Mouse (Mus musculus) liver, embryonic 13.5 days (tissue): ENCODE results near the gene Zfp36l2. TPM values are rescaled to one million over a fixed set of nuclear protein-coding genes. Genes with fewer than 3 reads are reported as not detected.

ENCODE experiments used
- ATAC-seq: fragments of 200-750 bp; cut with Nextera tagmentation; 2 replicates; pipeline ENCODE4 v1.8.0; 2017; ENCODE audit warnings: low read depth, mild to moderate bottlenecking, moderate number of reproducible peaks, moderate library complexity
- DNase-seq: peaks from one replicate; pipeline ENCODE4 v3.0.0; 2022
- H3K27ac ChIP-seq: fragments of 300-500 bp; sonication (generic); 2 replicates; pipeline ENCODE4 v1.5.1; 2015; ENCODE audit warnings: moderate library complexity, mild to moderate bottlenecking, inconsistent platforms
- H3K27me3 ChIP-seq: fragments of 300-500 bp; sonication (generic); 2 replicates; pipeline ENCODE4 v1.6.1; 2015; ENCODE audit warnings: mild to moderate bottlenecking, inconsistent platforms
- H3K36me3 ChIP-seq: fragments of 300-500 bp; sonication (generic); 2 replicates; pipeline ENCODE4 v1.6.1; 2015; ENCODE audit warnings: mild to moderate bottlenecking, inconsistent platforms
- H3K4me1 ChIP-seq: fragments of 300-500 bp; sonication (generic); replicated peaks from 2 replicates; pipeline ENCODE4 v1.6.1; 2015; ENCODE audit warnings: inconsistent platforms
- H3K4me2 ChIP-seq: fragments of 300-500 bp; sonication (generic); 2 replicates; pipeline ENCODE4 v1.6.1; 2015; ENCODE audit warnings: inconsistent platforms, mild to moderate bottlenecking, moderate library complexity
- H3K4me3 ChIP-seq: fragments of 300-500 bp; sonication (generic); replicated peaks from 2 replicates; pipeline ENCODE4 v1.5.1; 2015; ENCODE audit warnings: mild to moderate bottlenecking, inconsistent platforms
- H3K9ac ChIP-seq: fragments of 300-500 bp; sonication (generic); 2 replicates; pipeline ENCODE4 v1.6.1; 2015; ENCODE audit warnings: mild to moderate bottlenecking, inconsistent platforms
- H3K9me3 ChIP-seq: fragments of 300-500 bp; sonication (generic); replicated peaks from 2 replicates; pipeline ENCODE4 v1.6.1; 2016; ENCODE audit warnings: inconsistent platforms
- WGBS: fragments of 180-500 bp; shearing (Covaris S2); methylation state at CpG from one replicate; pipeline ENCODE4 v1.1.7; 2015; ENCODE audit not compliant: insufficient replicate concordance; 5-methylcytosine and 5-hydroxymethylcytosine counted together
- polyA plus RNA-seq: library from polyadenylated mRNA; unstranded; fragments of >200 nt; fragmentation: Nextera tagmentation; extraction: Ambion mirVana; gene quantifications from 2 replicates; pipeline ENCODE4 v1.2.1, GENCODE M21; 2015

Zfp36l2 gene
- polyA plus RNA-seq, 1 experiment from 2014 or later = 8.9 TPM

DNA sequence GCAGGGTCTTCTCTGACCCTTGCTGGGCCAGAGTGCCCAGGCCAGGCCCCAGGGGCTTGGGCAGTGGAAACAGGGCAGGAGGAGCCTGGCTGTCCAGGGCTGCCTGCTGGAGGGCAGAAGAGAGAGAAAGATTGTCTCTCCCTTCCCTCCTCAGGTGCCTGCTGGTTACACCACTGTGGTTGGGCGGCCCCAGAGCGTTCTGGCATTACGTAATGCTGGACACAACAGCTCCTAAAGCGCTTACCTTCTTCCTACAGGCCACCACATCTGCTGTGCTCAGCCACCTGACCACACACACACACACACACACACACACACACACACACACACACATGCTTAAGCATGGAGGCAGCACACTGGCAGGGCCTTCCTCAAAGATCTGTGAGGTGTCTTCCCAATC, 20.4 kb downstream of the Zfp36l2 start:
- H3K27me3 ChIP-seq = no peaks in the 10 kb centered on the region
- H3K36me3 ChIP-seq = no peaks in the 10 kb centered on the region
- 0 out of 2 replicates have a peak overlapping the region, but pooled peaks have one; percentile 7 for H3K27ac ChIP-seq
- peaks cover 22% of the 10 kb centered on the region for H3K4me1 ChIP-seq
- DNase-seq (no peak), ATAC-seq (peak; percentile 43)
- H3K9me3 ChIP-seq = no peaks in the 10 kb centered on the region
- H3K4me2 ChIP-seq = no peak overlapping the region
- no peak overlapping the region for H3K9ac ChIP-seq
- 70% methylated on average over 4 of the region's 4 CpGs for WGBS
- H3K4me3 ChIP-seq = no peak overlapping the region

DNA sequence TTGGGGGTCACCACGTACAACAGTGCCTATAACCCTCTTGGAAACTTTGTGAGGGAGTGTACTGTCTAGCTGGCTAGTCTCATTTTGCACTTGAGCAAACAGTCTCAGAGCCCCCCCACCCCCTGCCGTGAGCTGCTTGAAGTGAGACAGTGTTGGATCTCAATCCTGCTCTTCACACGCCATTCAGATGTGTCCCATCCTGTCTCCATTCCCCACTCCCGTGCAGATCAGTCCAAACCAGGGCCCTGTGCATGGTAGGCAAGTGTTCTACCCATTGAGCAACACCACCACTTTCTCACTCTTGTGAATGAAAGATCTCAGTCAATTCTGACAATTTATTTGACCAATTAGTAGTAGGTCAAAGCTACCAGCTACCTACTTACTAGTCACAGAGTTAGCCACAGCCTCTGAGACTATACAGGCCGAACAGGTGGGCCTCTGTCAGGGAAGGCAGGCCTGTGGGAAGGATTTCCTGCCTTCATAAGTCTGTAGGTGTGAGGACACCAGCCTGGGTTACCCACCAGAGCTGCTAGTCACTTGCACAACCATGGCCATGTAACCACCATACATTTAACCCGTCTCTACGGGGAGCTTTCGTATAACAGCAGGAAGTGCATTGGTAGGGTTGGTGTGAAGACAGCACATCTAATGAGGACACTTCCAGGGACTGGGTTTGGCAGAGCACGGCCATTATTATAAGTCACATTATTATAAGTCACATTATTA, 21.4 kb downstream of the Zfp36l2 start:
- DNase-seq (no peak), ATAC-seq (0 out of 2 replicates have a peak, but pooled peaks have one; percentile 15)
- Histone ChIP-seq H3K4me2 (no peak overlapping the region), H3K27ac (no peak overlapping the region), H3K4me3 (no peak overlapping the region), H3K36me3 (no peaks in the 10 kb centered on the region), H3K27me3 (no peaks in the 10 kb centered on the region), H3K4me1 (peaks cover 33% of the 10 kb centered on the region), H3K9me3 (no peaks in the 10 kb centered on the region), H3K9ac (no peak overlapping the region)
- 79% methylated on average over 9 of the region's 9 CpGs for WGBS

DNA sequence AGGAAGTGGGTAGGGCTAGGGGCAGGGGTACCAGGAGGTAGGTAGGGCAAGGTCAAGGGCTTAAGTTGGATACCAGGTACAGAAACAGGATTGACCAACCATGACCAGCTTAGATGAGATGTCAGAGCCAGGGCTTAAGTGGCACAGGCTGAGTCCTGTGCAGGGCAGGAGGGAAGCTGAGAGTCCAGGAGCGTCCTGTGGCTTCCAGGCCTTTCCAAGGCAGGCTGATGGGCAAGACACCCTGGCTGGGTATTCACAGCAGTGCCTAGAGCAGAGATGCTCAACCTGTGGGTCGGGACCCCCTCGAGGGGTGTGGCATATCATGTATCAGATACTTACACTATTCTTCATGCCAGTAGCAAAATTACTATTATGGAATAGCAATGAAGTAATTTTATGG, 22.0 kb downstream of the Zfp36l2 start:
- WGBS = 64% methylated on average over 3 of the region's 3 CpGs
- Histone ChIP-seq H3K4me3 (no peak overlapping the region), H3K4me2 (no peak overlapping the region), H3K27ac (no peak overlapping the region), H3K4me1 (peaks cover 38% of the 10 kb centered on the region), H3K27me3 (no peaks in the 10 kb centered on the region), H3K9ac (no peak overlapping the region), H3K9me3 (no peaks in the 10 kb centered on the region), H3K36me3 (no peaks in the 10 kb centered on the region)
- ATAC-seq (no peak), DNase-seq (no peak)

DNA sequence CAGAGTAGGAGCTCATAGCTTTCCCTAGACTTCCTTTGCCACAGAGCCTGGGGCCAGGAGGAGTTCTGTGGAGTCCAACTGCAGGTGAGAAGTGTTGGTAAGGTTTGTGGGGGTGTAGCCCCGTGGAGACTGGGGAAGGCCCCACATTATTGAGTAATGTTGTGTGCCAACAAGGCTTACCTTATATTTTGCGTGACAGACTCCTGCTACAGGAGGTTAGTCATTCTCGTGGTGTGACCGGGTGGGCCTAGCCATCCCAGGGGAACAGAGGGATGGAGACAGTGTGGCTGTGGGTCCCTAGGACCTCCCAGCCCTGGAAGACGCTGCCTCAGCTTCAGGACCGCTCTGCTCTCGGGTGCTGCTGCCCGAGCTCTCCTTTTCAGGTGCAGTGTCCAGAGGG, 23.6 kb downstream of the Zfp36l2 start:
- 78% methylated on average over 8 of the region's 8 CpGs for WGBS
- H3K4me2 ChIP-seq = no peak overlapping the region

DNA sequence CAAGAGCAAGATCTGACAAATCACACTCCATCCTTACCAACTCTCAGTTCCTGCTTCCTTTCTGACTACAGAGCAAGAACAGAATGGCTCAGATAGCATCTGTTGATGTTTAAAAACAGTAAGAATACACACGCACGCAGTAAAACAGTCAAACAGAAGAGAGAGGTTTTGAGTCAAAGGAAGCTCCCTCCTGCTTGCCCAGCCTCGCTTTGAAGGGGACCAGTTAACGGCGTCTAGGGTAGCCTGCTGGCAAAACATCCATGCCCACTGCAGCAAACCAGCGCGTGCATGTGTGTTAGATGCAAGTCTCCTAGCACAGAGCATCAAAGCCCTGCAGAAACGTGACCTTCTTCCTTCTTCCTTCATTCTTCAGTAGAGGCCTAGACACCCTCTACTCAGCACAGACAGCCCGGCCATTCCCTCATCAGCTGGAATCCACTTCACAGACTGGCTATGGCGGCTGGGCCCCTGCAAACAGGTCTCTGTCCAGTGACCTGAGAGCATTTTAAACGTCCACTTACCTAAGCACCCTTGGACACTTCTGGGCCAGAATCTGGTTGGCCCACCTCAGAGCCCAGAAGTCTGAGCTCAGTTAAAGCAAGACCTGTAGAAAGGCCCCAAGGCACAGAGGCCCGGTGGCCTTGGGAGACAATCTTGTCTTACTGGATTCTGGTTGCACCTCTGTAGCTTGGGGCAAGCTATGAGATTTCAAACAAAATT, 24.5 kb downstream of the Zfp36l2 start:
- Histone ChIP-seq H3K9me3 (no peaks in the 10 kb centered on the region), H3K27me3 (no peaks in the 10 kb centered on the region), H3K9ac (no peak overlapping the region), H3K27ac (0 out of 2 replicates have a peak overlapping the region, but pooled peaks have one; percentile 68), H3K4me2 (no peak overlapping the region), H3K4me1 (peaks cover 59% of the 10 kb centered on the region), H3K36me3 (no peaks in the 10 kb centered on the region), H3K4me3 (no peak overlapping the region)
- 69% methylated on average over 12 of the region's 12 CpGs for WGBS
- no peak for DNase-seq
- ATAC-seq = no peak

More for the DNA sequence above, 23.6 kb downstream of the Zfp36l2 start:
- ATAC-seq = no peak
- H3K9me3 ChIP-seq = no peaks in the 10 kb centered on the region
- no peak overlapping the region for H3K4me3 ChIP-seq
- no peak overlapping the region for H3K27ac ChIP-seq
- H3K4me1 ChIP-seq = peaks cover 51% of the 10 kb centered on the region
- no peak overlapping the region for H3K9ac ChIP-seq
- DNase-seq = no peak
- H3K27me3 ChIP-seq = no peaks in the 10 kb centered on the region
- no peaks in the 10 kb centered on the region for H3K36me3 ChIP-seq

DNA sequence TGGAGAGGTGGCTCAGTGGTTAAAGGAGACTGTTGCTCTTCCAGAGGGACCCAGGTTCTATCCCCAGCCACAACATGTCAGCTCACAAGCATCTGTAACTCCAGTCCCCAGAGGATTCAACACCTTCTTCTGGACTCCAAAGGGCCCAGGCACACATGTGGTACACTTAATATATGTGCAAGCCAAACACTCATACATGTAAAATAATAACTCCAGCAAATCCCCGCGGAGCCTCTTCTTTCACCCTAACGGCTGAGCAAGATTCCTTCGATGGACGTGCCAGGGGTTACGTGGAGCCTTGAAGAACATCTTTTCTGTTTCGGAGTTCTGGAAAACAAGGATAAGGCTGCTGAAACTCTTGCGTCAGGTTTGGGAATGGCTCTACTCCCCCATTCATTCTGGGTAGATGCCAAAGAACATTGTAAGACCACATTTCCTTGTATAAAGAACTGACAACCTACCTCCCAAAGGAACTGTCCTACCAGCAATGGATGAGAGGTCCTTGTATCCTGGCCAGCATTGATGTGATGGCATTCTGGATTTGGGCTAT, 25.5 kb downstream of the Zfp36l2 start:
- H3K27me3 ChIP-seq = no peaks in the 10 kb centered on the region
- peaks cover 65% of the 10 kb centered on the region for H3K4me1 ChIP-seq
- no peaks in the 10 kb centered on the region for H3K9me3 ChIP-seq
- no peak overlapping the region for H3K4me3 ChIP-seq
- no peak overlapping the region for H3K4me2 ChIP-seq
- no peak for ATAC-seq
- no peak for DNase-seq
- peak overlapping the region; percentile 68 for H3K27ac ChIP-seq
- H3K9ac ChIP-seq = 0 out of 2 replicates have a peak overlapping the region, but pooled peaks have one; percentile 10
- no peaks in the 10 kb centered on the region for H3K36me3 ChIP-seq
- WGBS = 86% methylated on average over 8 of the region's 8 CpGs

DNA sequence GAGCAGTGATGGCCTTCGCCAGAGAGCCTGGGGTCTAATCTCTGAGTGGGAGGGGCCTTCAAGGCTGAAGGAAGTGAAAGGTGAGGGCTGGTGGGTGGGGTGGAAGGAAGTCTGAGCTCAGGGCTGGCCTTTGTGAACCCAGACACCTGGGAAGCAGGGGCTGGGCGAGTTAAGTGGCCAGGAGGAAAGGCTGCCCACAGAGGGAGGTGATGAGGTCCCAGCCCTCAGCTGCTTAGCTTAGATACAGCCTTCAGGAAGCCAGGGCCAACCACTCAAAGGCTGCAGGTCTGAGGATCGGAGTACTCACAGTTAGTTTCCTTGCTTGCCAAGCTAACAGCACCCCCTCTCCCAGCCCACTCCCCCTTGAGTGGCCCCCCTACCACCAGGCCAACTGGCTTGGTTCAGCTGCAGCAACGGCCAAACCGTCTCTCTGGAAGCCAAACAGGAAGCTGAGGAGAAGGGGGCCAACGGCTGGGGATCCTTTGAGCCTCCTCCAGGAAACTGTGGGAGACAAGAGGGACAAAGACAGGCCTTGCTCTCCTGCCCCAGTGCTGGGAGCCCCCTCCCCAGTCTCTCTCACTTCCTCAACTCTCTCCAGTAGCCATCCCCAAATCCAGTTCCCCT, 26.4 kb downstream of the Zfp36l2 start:
- Histone ChIP-seq H3K36me3 (no peaks in the 10 kb centered on the region), H3K9ac (peak overlapping the region; percentile 10)
- no peak for DNase-seq

DNA sequence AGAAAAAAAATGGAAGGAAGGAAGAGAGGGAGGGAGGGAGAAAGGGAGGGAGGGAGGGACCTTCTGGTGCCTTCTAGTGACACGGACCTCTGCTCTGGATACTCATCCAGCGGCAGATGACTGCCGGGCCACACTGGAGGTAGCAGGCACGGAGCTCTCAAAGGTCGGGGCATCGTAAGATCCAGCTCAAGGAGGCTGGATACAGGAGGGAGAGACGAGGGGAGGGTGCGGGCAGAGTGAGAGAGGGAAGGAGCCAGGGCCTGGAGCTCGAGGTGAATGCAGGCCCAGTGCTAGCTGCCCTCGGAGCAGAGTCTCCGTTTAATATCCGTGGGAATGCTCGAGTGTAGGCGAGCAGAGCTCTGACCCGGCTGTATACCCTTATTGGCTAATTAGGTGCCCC, 28.9 kb downstream of the Zfp36l2 start:
- Histone ChIP-seq H3K4me3 (no peak overlapping the region), H3K27ac (0 out of 2 replicates have a peak overlapping the region, but pooled peaks have one; percentile 40), H3K27me3 (no peaks in the 10 kb centered on the region), H3K4me2 (no peak overlapping the region), H3K4me1 (peaks cover 87% of the 10 kb centered on the region), H3K9ac (0 out of 2 replicates have a peak overlapping the region, but pooled peaks have one; percentile 1), H3K36me3 (no peaks in the 10 kb centered on the region), H3K9me3 (no peaks in the 10 kb centered on the region)
- WGBS = 76% methylated on average over 15 of the region's 15 CpGs
- no peak for ATAC-seq
- no peak for DNase-seq

More for the DNA sequence above, 26.4 kb downstream of the Zfp36l2 start:
- no peaks in the 10 kb centered on the region for H3K9me3 ChIP-seq
- WGBS = 18% methylated on average over 6 of the region's 6 CpGs
- peak; percentile 29; the same call in 1 of the 2 replicates for ATAC-seq
- H3K4me1 ChIP-seq = peaks cover 68% of the 10 kb centered on the region
- no peak overlapping the region for H3K4me3 ChIP-seq
- no peak overlapping the region for H3K4me2 ChIP-seq
- no peaks in the 10 kb centered on the region for H3K27me3 ChIP-seq
- peak overlapping the region; percentile 68 for H3K27ac ChIP-seq

DNA sequence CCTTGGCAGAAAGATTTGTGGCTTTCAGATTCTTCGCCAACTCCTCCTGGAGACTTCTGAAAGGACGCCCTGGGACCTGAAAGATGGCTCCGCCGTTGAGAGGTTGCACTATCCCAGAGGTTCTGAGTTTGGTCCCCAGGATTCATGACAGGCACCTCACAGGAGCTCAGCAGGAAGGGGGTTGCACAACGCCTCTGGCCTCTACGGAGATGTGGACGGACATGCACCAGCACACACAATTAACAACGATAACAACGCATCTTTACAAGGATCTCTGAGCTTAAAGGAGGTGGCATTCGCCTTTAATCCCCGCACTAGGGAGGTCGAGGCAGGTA, 29.3 kb downstream of the Zfp36l2 start:
- Histone ChIP-seq H3K27ac (peak overlapping the region; percentile 98), H3K36me3 (no peaks in the 10 kb centered on the region), H3K27me3 (no peaks in the 10 kb centered on the region), H3K9me3 (no peaks in the 10 kb centered on the region), H3K9ac (no peak overlapping the region), H3K4me1 (peaks cover 92% of the 10 kb centered on the region), H3K4me2 (no peak overlapping the region), H3K4me3 (no peak overlapping the region)
- ATAC-seq (no peak), DNase-seq (no peak)
- 81% methylated on average over 12 of the region's 12 CpGs for WGBS

DNA sequence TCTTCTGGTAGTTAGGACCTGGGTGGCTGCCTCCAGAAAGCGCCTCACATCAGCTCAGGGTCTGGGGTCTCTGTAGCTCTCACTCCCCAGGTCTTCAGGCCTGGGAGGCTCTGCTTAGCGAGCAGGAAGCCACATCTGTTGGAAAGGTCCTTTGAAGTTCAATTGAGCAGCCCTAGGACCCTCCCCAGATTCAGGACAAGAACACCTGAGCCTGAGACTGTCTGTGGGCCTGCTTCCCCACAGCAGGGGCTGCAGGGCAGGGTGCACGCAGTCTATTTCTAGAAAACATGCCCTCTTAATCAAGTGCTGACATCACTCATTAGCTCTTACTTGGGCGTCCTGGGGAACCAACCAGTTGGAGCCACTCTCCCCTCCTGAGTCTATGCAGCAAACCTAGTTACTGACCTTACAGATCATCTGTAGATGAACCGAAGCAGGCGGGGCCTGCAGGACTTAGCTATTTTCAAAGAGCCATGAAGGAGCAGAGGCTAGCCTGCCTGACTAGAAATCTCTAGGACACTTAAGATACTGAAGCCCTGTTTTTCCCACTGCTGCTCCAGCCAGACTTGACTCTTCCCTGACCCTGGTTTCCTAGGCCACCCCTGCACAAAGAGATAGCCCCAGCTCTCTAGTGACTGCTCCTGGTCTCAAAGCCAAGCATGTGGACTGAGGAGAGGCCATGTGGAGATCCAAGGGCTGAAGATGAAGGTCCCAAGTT, 29.8 kb downstream of the Zfp36l2 start:
- Histone ChIP-seq H3K9ac (0 out of 2 replicates have a peak overlapping the region, but pooled peaks have one; percentile 28), H3K9me3 (no peaks in the 10 kb centered on the region), H3K4me1 (peaks cover 96% of the 10 kb centered on the region), H3K36me3 (no peaks in the 10 kb centered on the region), H3K4me3 (no peak overlapping the region), H3K27ac (peak overlapping the region; percentile 98), H3K4me2 (0 out of 2 replicates have a peak overlapping the region, but pooled peaks have one; percentile 6), H3K27me3 (no peaks in the 10 kb centered on the region)
- DNase-seq = no peak
- ATAC-seq = no peak
- 68% methylated on average over 6 of the region's 6 CpGs for WGBS
